Mouse (Mus musculus): Measurements from ENCODE around the gene Prtg.

Prtg gene

GRCm38 (mm10) chr9:72810607-72811006, 3.9 kb downstream of the Prtg start:
- no peak for DNase-seq (ENCODE audit: low spot score)

- no peak for DNase-seq (ENCODE audit: low spot score)
Observed at GRCm38 (mm10) chr9:72812091-72812490, 5.4 kb downstream of the Prtg start.

- no peak for DNase-seq (ENCODE audit: low spot score)
Observed at GRCm38 (mm10) chr9:72812594-72813570, 6.2 kb downstream of the Prtg start.

GRCm38 (mm10) chr9:72825511-72825910, 18.8 kb downstream of the Prtg start:
- DNase-seq (ENCODE audit: low spot score): no peak

- no peak for DNase-seq (ENCODE audit: low spot score)
Observed at GRCm38 (mm10) chr9:72825976-72826375, 19.3 kb downstream of the Prtg start.

GRCm38 (mm10) chr9:72828616-72829257, 22.1 kb downstream of the Prtg start:
- DNase-seq (ENCODE audit: low spot score): no peak

- DNase-seq (ENCODE audit: low spot score): no peak
Observed at GRCm38 (mm10) chr9:72833992-72834696, 27.5 kb downstream of the Prtg start.

GRCm38 (mm10) chr9:72835007-72835406, 28.3 kb downstream of the Prtg start:
- DNase-seq (ENCODE audit: low spot score): no peak

GRCm38 (mm10) chr9:72836708-72837495, 30.2 kb downstream of the Prtg start:
- DNase-seq (ENCODE audit: low spot score): no peak

- no peak for DNase-seq (ENCODE audit: low spot score)
Observed at GRCm38 (mm10) chr9:72837598-72838160, 31.0 kb downstream of the Prtg start.

GRCm38 (mm10) chr9:72838256-72838655, 31.6 kb downstream of the Prtg start:
- no peak for DNase-seq (ENCODE audit: low spot score)

- DNase-seq (ENCODE audit: low spot score): no peak
Observed at GRCm38 (mm10) chr9:72839346-72839990, 32.8 kb downstream of the Prtg start.

- DNase-seq (ENCODE audit: low spot score): no peak
Observed at GRCm38 (mm10) chr9:72844496-72844895, 37.8 kb downstream of the Prtg start.

GRCm38 (mm10) chr9:72846160-72846559, 39.5 kb downstream of the Prtg start:
- DNase-seq (ENCODE audit: low spot score): no peak

- DNase-seq (ENCODE audit: low spot score): no peak
Observed at GRCm38 (mm10) chr9:72851541-72851940, 44.9 kb downstream of the Prtg start.

GRCm38 (mm10) chr9:72851979-72852378, 45.3 kb downstream of the Prtg start:
- DNase-seq (ENCODE audit: low spot score): no peak

GRCm38 (mm10) chr9:72853681-72854190, 47.1 kb downstream of the Prtg start:
- no peak for DNase-seq (ENCODE audit: low spot score)

GRCm38 (mm10) chr9:72856721-72857120, 50.0 kb downstream of the Prtg start:
- no peak for DNase-seq (ENCODE audit: low spot score)

- no peak for DNase-seq (ENCODE audit: low spot score)
Observed at GRCm38 (mm10) chr9:72860764-72861163, 54.1 kb downstream of the Prtg start.

- DNase-seq (ENCODE audit: low spot score): no peak
Observed at GRCm38 (mm10) chr9:72861235-72861634, 54.6 kb downstream of the Prtg start.

GRCm38 (mm10) chr9:72862186-72862585, 55.5 kb downstream of the Prtg start:
- DNase-seq (ENCODE audit: low spot score): no peak
